Mouse (Mus musculus): ENCODE measurements at regions not wholly inside any gene's neighbourhood (a gene's known extent, or its start where the extent isn't known, plus 50 kb on each side); places are given as distances from the start of the nearest gene placed in this dataset.

GRCm38 (mm10) chr7:40257733-40258376 lies 640.3 kb upstream of the Vstm2b start:
- DNase-seq (ENCODE audit: low spot score) = no peak

- peak; percentile 54 for DNase-seq (ENCODE audit: low spot score)
Measured at GRCm38 (mm10) chr7:40258377-40258739, 639.8 kb upstream of the Vstm2b start.

GRCm38 (mm10) chr7:40273459-40274072 lies 624.6 kb upstream of the Vstm2b start:
- DNase-seq (ENCODE audit: low spot score) = peak; percentile 4

- DNase-seq (ENCODE audit: low spot score) = no peak
Measured at GRCm38 (mm10) chr7:40275078-40275477, 623.0 kb upstream of the Vstm2b start.

- no peak for DNase-seq (ENCODE audit: low spot score)
Measured at GRCm38 (mm10) chr7:40275658-40276057, 622.5 kb upstream of the Vstm2b start.

GRCm38 (mm10) chr7:40276116-40276515 lies 622.0 kb upstream of the Vstm2b start:
- DNase-seq (ENCODE audit: low spot score) = no peak

- no peak for DNase-seq (ENCODE audit: low spot score)
Measured at GRCm38 (mm10) chr7:40290166-40290565, 608.0 kb upstream of the Vstm2b start.

- DNase-seq (ENCODE audit: low spot score) = no peak
Measured at GRCm38 (mm10) chr7:40310558-40310957, 587.6 kb upstream of the Vstm2b start.

- no peak for DNase-seq (ENCODE audit: low spot score)
Measured at GRCm38 (mm10) chr7:40321171-40321570, 577.0 kb upstream of the Vstm2b start.

GRCm38 (mm10) chr7:40325188-40325705 lies 572.9 kb upstream of the Vstm2b start:
- DNase-seq (ENCODE audit: low spot score) = no peak

GRCm38 (mm10) chr7:40332455-40332854 lies 565.7 kb upstream of the Vstm2b start:
- DNase-seq (ENCODE audit: low spot score) = no peak

- DNase-seq (ENCODE audit: low spot score) = no peak
Measured at GRCm38 (mm10) chr7:40352306-40352705, 545.8 kb upstream of the Vstm2b start.

GRCm38 (mm10) chr7:40362719-40363118 lies 535.4 kb upstream of the Vstm2b start:
- no peak for DNase-seq (ENCODE audit: low spot score)

GRCm38 (mm10) chr7:40372713-40373112 lies 525.4 kb upstream of the Vstm2b start:
- no peak for DNase-seq (ENCODE audit: low spot score)

GRCm38 (mm10) chr7:40377839-40378238 lies 520.3 kb upstream of the Vstm2b start:
- DNase-seq (ENCODE audit: low spot score) = no peak

- DNase-seq (ENCODE audit: low spot score) = no peak
Measured at GRCm38 (mm10) chr7:40381244-40381643, 516.9 kb upstream of the Vstm2b start.

GRCm38 (mm10) chr7:40388152-40388551 lies 510.0 kb upstream of the Vstm2b start:
- no peak for DNase-seq (ENCODE audit: low spot score)

GRCm38 (mm10) chr7:40389795-40390194 lies 508.3 kb upstream of the Vstm2b start:
- no peak for DNase-seq (ENCODE audit: low spot score)

GRCm38 (mm10) chr7:40390927-40391326 lies 507.2 kb upstream of the Vstm2b start:
- DNase-seq (ENCODE audit: low spot score) = no peak

- DNase-seq (ENCODE audit: low spot score) = no peak
Measured at GRCm38 (mm10) chr7:40391626-40392025, 506.5 kb upstream of the Vstm2b start.

GRCm38 (mm10) chr7:40392207-40392606 lies 505.9 kb upstream of the Vstm2b start:
- DNase-seq (ENCODE audit: low spot score) = no peak

GRCm38 (mm10) chr7:40392699-40393098 lies 505.4 kb upstream of the Vstm2b start:
- DNase-seq (ENCODE audit: low spot score) = no peak

GRCm38 (mm10) chr7:40398266-40398665 lies 499.9 kb upstream of the Vstm2b start:
- DNase-seq (ENCODE audit: low spot score) = no peak

- no peak for DNase-seq (ENCODE audit: low spot score)
Measured at GRCm38 (mm10) chr7:40419332-40419731, 478.8 kb upstream of the Vstm2b start.
